Mouse (Mus musculus) thymus, adult 2 months (tissue): Measurements from ENCODE around the gene Klhl42. TPM values are rescaled to one million over a fixed set of nuclear protein-coding genes. Genes with fewer than 3 reads are reported as not detected.

ENCODE experiments used
- DNase-seq: peaks from one replicate; pipeline ENCODE4 v3.0.0; 2021
- H3K27ac ChIP-seq: fragments of 200-500 bp; 2 replicates; pipeline ENCODE4 v1.5.1; 2012; ENCODE audit warnings: low read length, control low read depth; ENCODE audit not compliant: control insufficient read depth, insufficient read depth
- H3K27me3 ChIP-seq: fragments of 200-500 bp; 2 replicates; pipeline ENCODE4 v1.6.1; 2012; ENCODE audit warnings: mild to moderate bottlenecking, low read length, moderate library complexity, mixed read lengths; ENCODE audit not compliant: control insufficient read depth, insufficient read depth
- H3K36me3 ChIP-seq: fragments of 200-500 bp; 2 replicates; pipeline ENCODE4 v1.6.1; 2012; ENCODE audit warnings: mild to moderate bottlenecking, low read length, moderate library complexity; ENCODE audit not compliant: control insufficient read depth, insufficient read depth
- H3K4me1 ChIP-seq: fragments of 200-500 bp; replicated peaks from 2 replicates; pipeline ENCODE4 v1.6.1; 2012; ENCODE audit warnings: low read length; ENCODE audit not compliant: control insufficient read depth, insufficient read depth
- H3K4me3 ChIP-seq: fragments of 200-500 bp; 2 replicates; pipeline ENCODE4 v1.5.1; 2012; ENCODE audit warnings: mild to moderate bottlenecking, low read length, control low read depth, moderate library complexity; ENCODE audit not compliant: control insufficient read depth, insufficient read depth
- CTCF ChIP-seq: fragments of 200-500 bp; IDR thresholded peaks from 2 replicates; pipeline ENCODE4 v1.5.1; 2012; ENCODE audit warnings: mild to moderate bottlenecking, control low read depth, low read length, moderate library complexity, borderline replicate concordance; ENCODE audit not compliant: control insufficient read depth, poor library complexity, insufficient read depth; ENCODE audit errors: extremely low read depth
- POLR2A ChIP-seq: fragments of 200-500 bp; IDR thresholded peaks from 2 replicates; pipeline ENCODE4 v1.6.1; 2012; ENCODE audit warnings: mild to moderate bottlenecking, low read length, control low read depth, moderate library complexity; ENCODE audit not compliant: control insufficient read depth, poor library complexity, insufficient read depth; ENCODE audit errors: extremely low read depth
- WGBS: fragments of 180-500 bp; shearing (Covaris S2); methylation state at CpG from one replicate; pipeline ENCODE4 v1.1.7; 2018; 5-methylcytosine and 5-hydroxymethylcytosine counted together
- polyA plus RNA-seq: library from polyadenylated mRNA; depleted of rRNA; stranded (reverse); fragments of >200 nt; gene quantifications from 2 replicates; pipeline ENCODE4 v1.2.3, GENCODE M21; 2012

The Klhl42 gene
- polyA plus RNA-seq, 1 experiment = 27.2 TPM

DNA sequence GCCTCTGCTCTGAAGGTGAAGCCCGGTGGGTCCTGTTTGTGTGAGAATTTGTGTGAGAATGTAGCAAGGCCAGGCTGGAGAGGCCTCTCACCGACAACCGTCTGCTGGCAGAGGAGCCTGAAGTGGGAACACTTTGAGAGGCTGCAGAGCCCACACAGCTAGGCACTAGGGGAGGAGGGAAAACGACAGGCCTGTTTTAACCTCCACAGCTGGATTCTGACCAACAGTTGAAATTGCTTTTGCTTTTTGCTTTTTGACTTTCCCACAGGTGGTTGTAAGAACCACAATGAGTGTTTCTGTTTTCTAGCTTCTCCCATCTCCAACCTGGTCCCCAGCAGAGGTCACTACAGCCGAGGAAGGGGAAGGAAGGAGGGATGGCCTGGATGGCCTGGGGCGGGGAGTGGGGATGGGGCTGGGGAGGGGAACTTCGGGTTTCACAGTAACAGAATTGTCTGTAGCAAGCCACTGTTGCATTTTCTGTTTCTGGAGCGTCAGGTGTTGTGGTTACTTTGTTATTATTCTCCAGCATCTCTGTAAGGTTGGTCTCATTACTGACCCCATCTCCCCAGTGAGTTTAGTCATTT is 6.3 kb downstream of the Klhl42 start:
- 12% methylated on average over 8 of the region's 8 CpGs for WGBS
- peaks cover 28% of the 10 kb centered on the region for H3K4me1 ChIP-seq
- H3K27me3 ChIP-seq = no peaks in the 10 kb centered on the region
- DNase-seq = no peak
- H3K27ac ChIP-seq = peak overlapping the region; percentile 57
- H3K4me3 ChIP-seq = no peak overlapping the region
- H3K36me3 ChIP-seq = peaks cover 5% of the 10 kb centered on the region; the same call in 1 of the 2 replicates
- TF ChIP-seq POLR2A (no peak), CTCF (no peak)

DNA sequence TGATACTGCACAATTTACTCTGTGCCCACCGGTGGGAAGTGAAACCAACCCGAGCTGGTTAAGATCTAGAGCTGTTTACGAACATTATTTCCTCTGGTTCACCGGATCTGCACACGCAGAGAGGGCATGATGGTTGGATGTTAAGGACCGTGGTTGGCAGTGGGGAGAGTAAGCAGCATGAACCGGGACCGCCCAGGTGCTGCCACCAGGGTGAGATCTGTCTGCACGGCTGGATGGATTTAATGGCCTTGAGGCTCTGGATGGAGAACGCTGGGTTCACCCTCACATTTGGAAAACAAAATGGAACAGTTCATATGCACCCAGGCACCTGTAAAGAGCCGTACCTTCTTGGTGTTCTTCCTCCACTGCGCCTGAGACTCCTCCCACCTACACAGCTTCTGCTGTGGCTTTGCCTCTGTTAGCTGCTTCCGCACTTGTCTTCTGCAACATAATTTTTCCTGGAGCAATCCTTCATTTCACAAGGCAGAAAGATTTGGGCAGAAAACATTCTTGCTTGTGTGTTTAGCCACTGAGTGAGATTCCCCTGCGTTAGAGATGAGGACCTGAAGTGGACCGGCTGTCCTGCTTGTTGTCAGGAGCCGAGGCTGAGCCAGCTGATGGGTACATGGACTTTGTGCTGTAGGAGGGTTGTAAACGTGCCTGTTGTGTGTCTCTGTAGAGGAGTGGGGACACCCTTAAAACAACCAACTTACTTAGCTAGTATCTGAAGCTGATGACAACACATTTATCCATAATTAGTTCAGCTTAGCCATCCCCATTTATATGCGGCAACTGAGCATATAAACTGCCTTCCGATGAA is 8.5 kb downstream of the Klhl42 start:
- Histone ChIP-seq H3K36me3 (peaks cover 11% of the 10 kb centered on the region), H3K4me3 (peak overlapping the region; percentile 72), H3K27me3 (no peaks in the 10 kb centered on the region), H3K4me1 (peaks cover 21% of the 10 kb centered on the region), H3K27ac (peak overlapping the region; percentile 98)
- 24% methylated on average over 19 of the region's 19 CpGs for WGBS
- DNase-seq = peak; percentile 54
- TF ChIP-seq CTCF (no peak), POLR2A (peak; percentile 52)

DNA sequence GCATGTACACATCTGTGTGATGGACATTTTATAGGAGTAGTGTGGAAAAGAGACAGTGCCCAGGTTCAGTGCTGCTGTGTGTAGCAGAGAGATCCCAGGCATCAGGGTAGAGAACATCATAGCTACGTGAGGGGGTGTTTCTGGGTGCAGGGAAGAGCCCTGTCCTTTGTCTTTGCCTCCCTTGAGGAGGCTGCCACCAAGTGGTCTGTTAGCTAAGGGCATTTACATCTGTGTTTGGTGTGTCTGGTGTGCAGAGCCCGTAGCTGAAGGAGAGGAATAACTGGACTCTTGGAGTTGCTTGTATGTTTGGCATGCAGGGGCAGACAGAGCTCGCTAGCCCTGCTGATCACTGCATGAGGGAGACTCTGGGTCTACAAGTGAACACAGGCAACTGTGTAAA is 11.1 kb downstream of the Klhl42 start:
- Histone ChIP-seq H3K27me3 (no peaks in the 10 kb centered on the region), H3K27ac (no peak overlapping the region), H3K4me1 (peaks cover 17% of the 10 kb centered on the region), H3K36me3 (peaks cover 16% of the 10 kb centered on the region), H3K4me3 (no peak overlapping the region)
- no peak for DNase-seq
- TF ChIP-seq POLR2A (no peak), CTCF (no peak)
- WGBS = 93% methylated on average over 3 of the region's 3 CpGs

DNA sequence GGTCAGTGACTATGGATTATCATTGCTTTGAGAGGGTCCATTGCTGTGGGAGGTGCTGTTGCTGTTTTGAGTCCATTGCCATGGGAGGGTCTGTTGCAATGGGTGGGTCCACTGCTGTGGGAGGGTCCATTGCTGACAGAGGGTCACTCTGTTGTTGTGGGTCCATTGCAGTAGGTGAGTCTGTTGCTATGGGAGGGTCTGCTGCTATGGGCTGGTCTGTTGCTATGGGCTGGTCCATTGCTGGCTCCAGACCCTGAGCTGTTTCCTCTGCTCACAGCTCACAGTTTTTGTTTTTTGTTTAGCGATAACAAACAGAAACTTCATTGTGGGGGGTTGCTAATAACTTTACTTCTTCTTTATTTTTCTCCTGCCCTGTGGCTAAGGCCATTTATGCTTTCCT is 14.3 kb downstream of the Klhl42 start:
- TF ChIP-seq CTCF (no peak), POLR2A (no peak)
- H3K27ac ChIP-seq = no peak overlapping the region
- no peaks in the 10 kb centered on the region for H3K27me3 ChIP-seq
- H3K4me1 ChIP-seq = 0 out of 2 replicates have a peak, but pooled peaks cover under 1% of the 10 kb centered on the region
- DNase-seq = no peak
- H3K36me3 ChIP-seq = peaks cover 37% of the 10 kb centered on the region
- no peak overlapping the region for H3K4me3 ChIP-seq
- 100% methylated on average over 1 of the region's 1 CpGs for WGBS

DNA sequence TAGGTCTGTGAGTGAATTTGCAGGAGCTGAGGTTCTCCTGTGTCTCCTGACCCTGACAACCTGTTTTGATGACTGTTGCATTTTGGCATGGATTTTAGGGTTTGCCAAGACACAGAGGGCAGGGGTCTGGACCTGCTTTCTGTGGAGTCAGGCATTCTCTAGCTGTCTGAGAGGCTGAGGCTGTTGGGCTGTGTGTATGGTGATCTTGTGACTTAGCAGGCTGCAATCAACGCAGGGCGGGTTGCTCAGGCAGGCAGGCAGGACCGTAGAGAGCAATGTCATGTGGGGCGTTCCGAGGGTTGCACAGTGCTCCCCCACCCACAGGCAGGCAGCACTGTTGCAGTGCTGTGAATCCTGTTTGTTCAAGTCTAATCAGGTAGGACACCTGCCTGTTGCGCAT is 15.5 kb downstream of the Klhl42 start:
- TF ChIP-seq CTCF (no peak), POLR2A (no peak)
- Histone ChIP-seq H3K27me3 (no peaks in the 10 kb centered on the region), H3K4me1 (no peaks in the 10 kb centered on the region), H3K4me3 (no peak overlapping the region), H3K36me3 (peaks cover 43% of the 10 kb centered on the region), H3K27ac (no peak overlapping the region)
- DNase-seq = no peak
- WGBS = 95% methylated on average over 6 of the region's 6 CpGs

DNA sequence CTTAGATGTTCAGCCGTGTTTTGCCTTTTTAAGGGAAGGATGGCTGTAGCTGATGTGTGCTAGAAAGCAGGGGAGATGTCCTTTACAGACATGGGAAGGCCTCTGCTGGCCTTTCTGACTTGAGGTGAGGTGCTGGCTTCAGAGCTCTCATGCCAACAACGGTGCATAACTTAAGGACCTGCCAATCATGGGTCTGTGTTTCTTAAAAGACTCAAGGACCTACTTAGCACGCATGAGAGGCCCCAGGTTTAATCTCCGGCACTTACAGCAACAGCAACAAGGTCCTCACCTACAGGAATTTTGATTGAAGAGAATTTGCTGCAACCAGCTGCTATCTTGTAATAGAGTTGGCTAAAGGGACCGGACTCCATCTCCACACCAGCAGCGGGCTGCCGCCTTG is 18.1 kb downstream of the Klhl42 start:
- no peak overlapping the region for H3K4me3 ChIP-seq
- no peak overlapping the region for H3K27ac ChIP-seq
- no peaks in the 10 kb centered on the region for H3K27me3 ChIP-seq
- WGBS = 98% methylated on average over 7 of the region's 7 CpGs
- no peak for DNase-seq
- TF ChIP-seq CTCF (no peak), POLR2A (no peak)
- no peaks in the 10 kb centered on the region for H3K4me1 ChIP-seq
- peaks cover 42% of the 10 kb centered on the region for H3K36me3 ChIP-seq

DNA sequence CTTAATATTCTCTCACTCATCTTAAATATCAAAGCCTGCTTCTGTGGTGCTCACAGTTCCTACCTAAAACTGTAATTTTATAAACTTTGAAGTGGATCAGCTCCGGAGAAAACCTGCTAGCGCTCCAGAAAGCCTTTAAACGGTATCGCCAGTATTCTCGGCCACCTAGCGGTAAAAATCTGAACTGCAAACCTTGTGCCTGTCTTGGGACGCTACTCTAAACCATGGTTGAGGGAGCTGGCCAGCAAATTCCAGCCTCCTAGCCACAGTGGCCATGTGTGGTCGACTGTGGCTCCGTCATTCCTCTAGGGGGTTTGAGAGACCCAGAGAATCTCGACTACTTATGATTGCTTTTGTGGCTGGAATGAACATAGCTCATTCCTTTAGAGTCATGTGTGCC is 25.4 kb downstream of the Klhl42 start:
- no peaks in the 10 kb centered on the region for H3K4me1 ChIP-seq
- peak; percentile 77 for DNase-seq

More for the DNA sequence above, 25.4 kb downstream of the Klhl42 start:
- TF ChIP-seq POLR2A (no peak), CTCF (peak; percentile 55; the same call in 1 of the 2 replicates)
- no peak overlapping the region for H3K27ac ChIP-seq
- no peak overlapping the region for H3K4me3 ChIP-seq
- WGBS = 13% methylated on average over 10 of the region's 10 CpGs
- H3K27me3 ChIP-seq = no peaks in the 10 kb centered on the region
- H3K36me3 ChIP-seq = peaks cover 6% of the 10 kb centered on the region; the same call in 1 of the 2 replicates
